Mouse (Mus musculus): Measurements from ENCODE around the gene Fam98a. TPM values are rescaled to one million over a fixed set of nuclear protein-coding genes. Genes with fewer than 3 reads are reported as not detected.

Fam98a gene
- polyA plus RNA-seq, 1 experiment from 2014 or later, result 8.7 TPM

- DNase-seq (ENCODE audit: low spot score, missing footprints), result no peak
- H3K36me3 ChIP-seq (ENCODE audit: control insufficient read depth, insufficient read depth, low read length), result no peaks in the 10 kb centered on the region
- no peaks in the 10 kb centered on the region for H3K4me1 ChIP-seq (ENCODE audit: control insufficient read depth, insufficient read depth, low read length)
- 0 out of 2 replicates have a peak, but pooled peaks cover 3% of the 10 kb centered on the region for H3K9me3 ChIP-seq (ENCODE audit: control insufficient read depth, low read length)
- no peak overlapping the region for H3K4me3 ChIP-seq (ENCODE audit: low read depth, low read length)
- H3K27me3 ChIP-seq (ENCODE audit: control insufficient read depth, insufficient read depth, low read length), result no peaks in the 10 kb centered on the region
- H3K9ac ChIP-seq (ENCODE audit: low read length), result no peak overlapping the region
- 81% methylated on average over 14 of the region's 14 CpGs for WGBS
- no peak overlapping the region for H3K4me2 ChIP-seq
- no peak for ATAC-seq (ENCODE audit: low FRiP score)
- H3K27ac ChIP-seq (ENCODE audit: low read depth, low read length), result no peak overlapping the region
Measured at GRCm38 (mm10) chr17:75529222-75529935, 22.4 kb downstream of the Fam98a start.

- H3K36me3 ChIP-seq (ENCODE audit: control insufficient read depth, insufficient read depth, low read length), result no peaks in the 10 kb centered on the region
- no peak overlapping the region for H3K9ac ChIP-seq (ENCODE audit: low read length)
- WGBS, result 83% methylated on average over 1 of the region's 1 CpGs
- no peaks in the 10 kb centered on the region for H3K27me3 ChIP-seq (ENCODE audit: control insufficient read depth, insufficient read depth, low read length)
- ATAC-seq (ENCODE audit: low FRiP score) (no peak), DNase-seq (ENCODE audit: low spot score, missing footprints) (no peak)
- no peak overlapping the region for H3K27ac ChIP-seq (ENCODE audit: low read depth, low read length)
- no peak overlapping the region for H3K4me2 ChIP-seq
- H3K9me3 ChIP-seq (ENCODE audit: control insufficient read depth, low read length), result 0 out of 2 replicates have a peak, but pooled peaks cover 3% of the 10 kb centered on the region
- H3K4me1 ChIP-seq (ENCODE audit: control insufficient read depth, insufficient read depth, low read length), result no peaks in the 10 kb centered on the region
- no peak overlapping the region for H3K4me3 ChIP-seq (ENCODE audit: low read depth, low read length)
Measured at GRCm38 (mm10) chr17:75526411-75526810, 25.3 kb downstream of the Fam98a start.

- H3K9ac ChIP-seq (ENCODE audit: low read length), result no peak overlapping the region
- peaks cover 2% of the 10 kb centered on the region; the same call in 1 of the 2 replicates for H3K4me1 ChIP-seq (ENCODE audit: control insufficient read depth, insufficient read depth, low read length)
- WGBS, result 64% methylated on average over 3 of the region's 3 CpGs
- no peaks in the 10 kb centered on the region for H3K9me3 ChIP-seq (ENCODE audit: control insufficient read depth, low read length)
- H3K27ac ChIP-seq (ENCODE audit: low read depth, low read length), result no peak overlapping the region
- no peak for ATAC-seq (ENCODE audit: low FRiP score)
- H3K36me3 ChIP-seq (ENCODE audit: control insufficient read depth, insufficient read depth, low read length), result no peaks in the 10 kb centered on the region
- no peak for DNase-seq (ENCODE audit: low spot score, missing footprints)
- no peak overlapping the region for H3K4me2 ChIP-seq
- no peak overlapping the region for H3K4me3 ChIP-seq (ENCODE audit: low read depth, low read length)
- H3K27me3 ChIP-seq (ENCODE audit: control insufficient read depth, insufficient read depth, low read length), result no peaks in the 10 kb centered on the region
Measured at GRCm38 (mm10) chr17:75523812-75524211, 27.9 kb downstream of the Fam98a start.

- H3K27me3 ChIP-seq (ENCODE audit: control insufficient read depth, insufficient read depth, low read length), result no peaks in the 10 kb centered on the region
- no peaks in the 10 kb centered on the region for H3K36me3 ChIP-seq (ENCODE audit: control insufficient read depth, insufficient read depth, low read length)
- H3K4me2 ChIP-seq, result no peak overlapping the region
- DNase-seq (ENCODE audit: low spot score, missing footprints), result no peak
- no peak overlapping the region for H3K27ac ChIP-seq (ENCODE audit: low read depth, low read length)
- H3K9ac ChIP-seq (ENCODE audit: low read length), result no peak overlapping the region
- 26% methylated on average over 9 of the region's 9 CpGs for WGBS
- H3K4me1 ChIP-seq (ENCODE audit: control insufficient read depth, insufficient read depth, low read length), result peaks cover 2% of the 10 kb centered on the region; the same call in 1 of the 2 replicates
- ATAC-seq (ENCODE audit: low FRiP score), result 0 out of 2 replicates have a peak, but pooled peaks have one; percentile 35
- no peak overlapping the region for H3K4me3 ChIP-seq (ENCODE audit: low read depth, low read length)
- H3K9me3 ChIP-seq (ENCODE audit: control insufficient read depth, low read length), result no peaks in the 10 kb centered on the region
Measured at GRCm38 (mm10) chr17:75522347-75523065, 29.2 kb downstream of the Fam98a start.

GRCm38 (mm10) chr17:75521236-75521842 lies 30.4 kb downstream of the Fam98a start:
- H3K9ac ChIP-seq (ENCODE audit: low read length), result no peak overlapping the region
- H3K4me2 ChIP-seq, result no peak overlapping the region
- H3K27ac ChIP-seq (ENCODE audit: low read depth, low read length), result no peak overlapping the region
- DNase-seq (ENCODE audit: low spot score, missing footprints) (no peak), ATAC-seq (ENCODE audit: low FRiP score) (peak; percentile 51)
- no peak overlapping the region for H3K4me3 ChIP-seq (ENCODE audit: low read depth, low read length)
- no peaks in the 10 kb centered on the region for H3K36me3 ChIP-seq (ENCODE audit: control insufficient read depth, insufficient read depth, low read length)
- no peaks in the 10 kb centered on the region for H3K9me3 ChIP-seq (ENCODE audit: control insufficient read depth, low read length)
- WGBS, result 13% methylated on average over 6 of the region's 6 CpGs
- no peaks in the 10 kb centered on the region for H3K27me3 ChIP-seq (ENCODE audit: control insufficient read depth, insufficient read depth, low read length)
- peaks cover 2% of the 10 kb centered on the region; the same call in 1 of the 2 replicates for H3K4me1 ChIP-seq (ENCODE audit: control insufficient read depth, insufficient read depth, low read length)

GRCm38 (mm10) chr17:75519239-75519900 lies 32.4 kb downstream of the Fam98a start:
- no peaks in the 10 kb centered on the region for H3K36me3 ChIP-seq (ENCODE audit: control insufficient read depth, insufficient read depth, low read length)
- peaks cover 2% of the 10 kb centered on the region; the same call in 1 of the 2 replicates for H3K4me1 ChIP-seq (ENCODE audit: control insufficient read depth, insufficient read depth, low read length)
- no peak overlapping the region for H3K9ac ChIP-seq (ENCODE audit: low read length)
- no peak overlapping the region for H3K4me3 ChIP-seq (ENCODE audit: low read depth, low read length)
- DNase-seq (ENCODE audit: low spot score, missing footprints) (no peak), ATAC-seq (ENCODE audit: low FRiP score) (no peak)
- WGBS, result 85% methylated on average over 8 of the region's 8 CpGs
- no peak overlapping the region for H3K27ac ChIP-seq (ENCODE audit: low read depth, low read length)
- no peaks in the 10 kb centered on the region for H3K9me3 ChIP-seq (ENCODE audit: control insufficient read depth, low read length)
- no peak overlapping the region for H3K4me2 ChIP-seq
- no peaks in the 10 kb centered on the region for H3K27me3 ChIP-seq (ENCODE audit: control insufficient read depth, insufficient read depth, low read length)

GRCm38 (mm10) chr17:75518181-75518901 lies 33.4 kb downstream of the Fam98a start:
- H3K27me3 ChIP-seq (ENCODE audit: control insufficient read depth, insufficient read depth, low read length), result no peaks in the 10 kb centered on the region
- no peak for DNase-seq (ENCODE audit: low spot score, missing footprints)
- H3K9ac ChIP-seq (ENCODE audit: low read length), result no peak overlapping the region
- H3K36me3 ChIP-seq (ENCODE audit: control insufficient read depth, insufficient read depth, low read length), result no peaks in the 10 kb centered on the region
- H3K4me3 ChIP-seq (ENCODE audit: low read depth, low read length), result no peak overlapping the region
- H3K27ac ChIP-seq (ENCODE audit: low read depth, low read length), result no peak overlapping the region
- no peaks in the 10 kb centered on the region for H3K9me3 ChIP-seq (ENCODE audit: control insufficient read depth, low read length)
- 69% methylated on average over 8 of the region's 8 CpGs for WGBS
- ATAC-seq (ENCODE audit: low FRiP score), result no peak
- no peak overlapping the region for H3K4me2 ChIP-seq
- peaks cover 2% of the 10 kb centered on the region; the same call in 1 of the 2 replicates for H3K4me1 ChIP-seq (ENCODE audit: control insufficient read depth, insufficient read depth, low read length)

- Histone ChIP-seq H3K4me2 (no peak overlapping the region), H3K4me3 (ENCODE audit: low read depth, low read length) (no peak overlapping the region), H3K9me3 (ENCODE audit: control insufficient read depth, low read length) (no peaks in the 10 kb centered on the region), H3K27me3 (ENCODE audit: control insufficient read depth, insufficient read depth, low read length) (no peaks in the 10 kb centered on the region), H3K4me1 (ENCODE audit: control insufficient read depth, insufficient read depth, low read length) (peaks cover 2% of the 10 kb centered on the region; the same call in 1 of the 2 replicates), H3K9ac (ENCODE audit: low read length) (no peak overlapping the region), H3K27ac (ENCODE audit: low read depth, low read length) (no peak overlapping the region), H3K36me3 (ENCODE audit: control insufficient read depth, insufficient read depth, low read length) (no peaks in the 10 kb centered on the region)
- ATAC-seq (ENCODE audit: low FRiP score) (no peak), DNase-seq (ENCODE audit: low spot score, missing footprints) (no peak)
- whole genome bisulfite sequencing, result 87% methylated on average over 4 of the region's 4 CpGs
Measured at GRCm38 (mm10) chr17:75516591-75516990, 35.2 kb downstream of the Fam98a start.

All from midbrain, embryonic 11.5 days (tissue).